Mouse (Mus musculus) common myeloid progenitor, adult 5-6 weeks (primary cell): Measurements from ENCODE around the gene Ly9. TPM values are rescaled to one million over a fixed set of nuclear protein-coding genes. Genes with fewer than 3 reads are reported as not detected.

Source experiments
- total RNA-seq: library from RNA; stranded (forward); fragments of 200-1000, 187-1606 nt; gene quantifications from 2 replicates; pipeline ENCODE4 v1.2.3, GENCODE M21; 2017

Gene Ly9
- total RNA-seq, 1 experiment from 2014 or later, result 27.0 TPM

Other genes with a start within 250 kb of the Ly9 start
- 1.1 and 3.9 TPM in 2 replicates for gene Klhdc9, start 246.6 kb downstream of the Ly9 start, total RNA-seq
- 2.3 and 2.4 TPM in 2 replicates for gene Nectin4, start 237.3 kb downstream of the Ly9 start, total RNA-seq
- 63.0 and 77.8 TPM in 2 replicates for gene Arhgap30, start 218.5 kb downstream of the Ly9 start, total RNA-seq
- 47.1 and 48.6 TPM in 2 replicates for gene Usf1, start 196.1 kb downstream of the Ly9 start, total RNA-seq
- gene Tstd1, start 188.5 kb downstream of the Ly9 start, total RNA-seq, result 0.18 and 1.2 TPM in 2 replicates
- gene F11r, start 169.9 kb downstream of the Ly9 start, total RNA-seq, result 1.1 and 5.4 TPM in 2 replicates
- gene Alyref2, start 103.9 kb downstream of the Ly9 start, total RNA-seq, result 4.8 and 13.0 TPM in 2 replicates
- not detected in 2 replicates for gene Itln1, start 72.1 kb downstream of the Ly9 start, total RNA-seq
- 15.5 and 18.8 TPM in 2 replicates for gene Cd244a, start 48.2 kb downstream of the Ly9 start, total RNA-seq
- gene Slamf7, start 45.6 kb upstream of the Ly9 start, total RNA-seq, result 0.27 and 1.0 TPM in 2 replicates
- gene Cd48, start 74.6 kb upstream of the Ly9 start, total RNA-seq, result 104 and 153 TPM in 2 replicates
- 4.1 and 4.6 TPM in 2 replicates for gene Slamf1, start 159.7 kb upstream of the Ly9 start, total RNA-seq
- gene Cd84, start 232.3 kb upstream of the Ly9 start, total RNA-seq, result 63.3 and 80.2 TPM in 2 replicates